Mouse (Mus musculus): Measurements from ENCODE around the gene Magoh. TPM values are rescaled to one million over a fixed set of nuclear protein-coding genes. Genes with fewer than 3 reads are reported as not detected.

The Magoh gene
- polyA plus RNA-seq (2012; rRNA removed) = 14.7 and 29.4 TPM in 2 replicates

GRCm38 (mm10) chr4:107879254-107880050 is at the start of gene Magoh:
Gene Magoh (plus strand): TSS chr4:107879755.
- WGBS = 2% methylated on average over 48 of the region's 48 CpGs
- peak; percentile 71 for TF ChIP-seq POLR2A (IDR thresholded peaks at IDR 0.05; ENCODE audit: low read depth, low read length)
- TF ChIP-seq CTCF (IDR thresholded peaks at IDR 0.05; ENCODE audit: extremely low read depth, insufficient read depth, insufficient read length, insufficient replicate concordance) = no peak

GRCm38 (mm10) chr4:107830189-107830588 is 49.4 kb upstream of the Magoh start:
- WGBS = 84% methylated on average over 10 of the region's 10 CpGs
- Histone ChIP-seq H3K27me3 (ENCODE audit: control insufficient read depth, insufficient read depth, low read length) (no peaks in the 10 kb centered on the region), H3K4me1 (ENCODE audit: control insufficient read depth, insufficient read depth, insufficient read length) (no peaks in the 10 kb centered on the region), H3K27ac (ENCODE audit: insufficient read depth, low read length) (no peak overlapping the region), H3K4me3 (ENCODE audit: extremely low read depth, insufficient read depth, insufficient read length) (no peak overlapping the region), H3K36me3 (ENCODE audit: control insufficient read depth, insufficient read depth, low read length) (no peaks in the 10 kb centered on the region)
- DNase-seq (ENCODE audit: low read depth in 1 of 2, low spot score in 2 of 2) = no peak
- TF ChIP-seq POLR2A (IDR thresholded peaks at IDR 0.05; ENCODE audit: low read depth, low read length) = no peak
- TF ChIP-seq CTCF (IDR thresholded peaks at IDR 0.05; ENCODE audit: extremely low read depth, insufficient read depth, insufficient read length, insufficient replicate concordance) = no peak

More at GRCm38 (mm10) chr4:107879254-107880050, at the start of gene Magoh:
- peak; percentile 93 to 95 for DNase-seq (ENCODE audit: low read depth in 1 of 2, low spot score in 2 of 2)
- peaks cover 5% of the 10 kb centered on the region; the same call in 1 of the 2 replicates for H3K4me1 ChIP-seq (ENCODE audit: control insufficient read depth, insufficient read depth, insufficient read length)
- H3K36me3 ChIP-seq (ENCODE audit: control insufficient read depth, insufficient read depth, low read length) = peaks cover 8% of the 10 kb centered on the region
- H3K27ac ChIP-seq (ENCODE audit: insufficient read depth, low read length) = peak within 1 kb of the TSS; percentile 73
- no peaks in the 10 kb centered on the region for H3K27me3 ChIP-seq (ENCODE audit: control insufficient read depth, insufficient read depth, low read length)
- peak within 1 kb of the TSS; percentile 89 for H3K4me3 ChIP-seq (ENCODE audit: extremely low read depth, insufficient read depth, insufficient read length)

- no peak for DNase-seq (ENCODE audit: low read depth in 1 of 2, low spot score in 2 of 2)
- Histone ChIP-seq H3K27me3 (ENCODE audit: control insufficient read depth, insufficient read depth, low read length) (no peaks in the 10 kb centered on the region), H3K36me3 (ENCODE audit: control insufficient read depth, insufficient read depth, low read length) (no peaks in the 10 kb centered on the region), H3K4me1 (ENCODE audit: control insufficient read depth, insufficient read depth, insufficient read length) (no peaks in the 10 kb centered on the region), H3K4me3 (ENCODE audit: extremely low read depth, insufficient read depth, insufficient read length) (no peak overlapping the region), H3K27ac (ENCODE audit: insufficient read depth, low read length) (no peak overlapping the region)
- WGBS = 92% methylated on average over 7 of the region's 7 CpGs
- TF ChIP-seq CTCF (IDR thresholded peaks at IDR 0.05; ENCODE audit: extremely low read depth, insufficient read depth, insufficient read length, insufficient replicate concordance) (no peak), POLR2A (IDR thresholded peaks at IDR 0.05; ENCODE audit: low read depth, low read length) (no peak)
Observed at GRCm38 (mm10) chr4:107830821-107831221, 48.7 kb upstream of the Magoh start.

GRCm38 (mm10) chr4:107831678-107832077 is 47.9 kb upstream of the Magoh start:
- Histone ChIP-seq H3K27ac (ENCODE audit: insufficient read depth, low read length) (no peak overlapping the region), H3K4me3 (ENCODE audit: extremely low read depth, insufficient read depth, insufficient read length) (no peak overlapping the region), H3K27me3 (ENCODE audit: control insufficient read depth, insufficient read depth, low read length) (no peaks in the 10 kb centered on the region), H3K36me3 (ENCODE audit: control insufficient read depth, insufficient read depth, low read length) (no peaks in the 10 kb centered on the region), H3K4me1 (ENCODE audit: control insufficient read depth, insufficient read depth, insufficient read length) (no peaks in the 10 kb centered on the region)
- DNase-seq (ENCODE audit: low read depth in 1 of 2, low spot score in 2 of 2) = no peak
- TF ChIP-seq POLR2A (IDR thresholded peaks at IDR 0.05; ENCODE audit: low read depth, low read length) (no peak), CTCF (IDR thresholded peaks at IDR 0.05; ENCODE audit: extremely low read depth, insufficient read depth, insufficient read length, insufficient replicate concordance) (no peak)
- WGBS = 93% methylated on average over 6 of the region's 6 CpGs

- DNase-seq (ENCODE audit: low read depth in 1 of 2, low spot score in 2 of 2) = no peak
- 90% methylated on average over 5 of the region's 5 CpGs for WGBS
- H3K4me1 ChIP-seq (ENCODE audit: control insufficient read depth, insufficient read depth, insufficient read length) = no peaks in the 10 kb centered on the region
- H3K27me3 ChIP-seq (ENCODE audit: control insufficient read depth, insufficient read depth, low read length) = no peaks in the 10 kb centered on the region
- TF ChIP-seq POLR2A (IDR thresholded peaks at IDR 0.05; ENCODE audit: low read depth, low read length) (no peak), CTCF (IDR thresholded peaks at IDR 0.05; ENCODE audit: extremely low read depth, insufficient read depth, insufficient read length, insufficient replicate concordance) (no peak)
- no peaks in the 10 kb centered on the region for H3K36me3 ChIP-seq (ENCODE audit: control insufficient read depth, insufficient read depth, low read length)
- H3K27ac ChIP-seq (ENCODE audit: insufficient read depth, low read length) = no peak overlapping the region
- H3K4me3 ChIP-seq (ENCODE audit: extremely low read depth, insufficient read depth, insufficient read length) = no peak overlapping the region
Observed at GRCm38 (mm10) chr4:107833525-107833924, 46.0 kb upstream of the Magoh start.

- Histone ChIP-seq H3K4me3 (ENCODE audit: extremely low read depth, insufficient read depth, insufficient read length) (no peak overlapping the region), H3K27ac (ENCODE audit: insufficient read depth, low read length) (no peak overlapping the region), H3K36me3 (ENCODE audit: control insufficient read depth, insufficient read depth, low read length) (no peaks in the 10 kb centered on the region), H3K4me1 (ENCODE audit: control insufficient read depth, insufficient read depth, insufficient read length) (no peaks in the 10 kb centered on the region), H3K27me3 (ENCODE audit: control insufficient read depth, insufficient read depth, low read length) (no peaks in the 10 kb centered on the region)
- no peak for DNase-seq (ENCODE audit: low read depth in 1 of 2, low spot score in 2 of 2)
- WGBS = 93% methylated on average over 22 of the region's 22 CpGs
- TF ChIP-seq POLR2A (IDR thresholded peaks at IDR 0.05; ENCODE audit: low read depth, low read length) (no peak), CTCF (IDR thresholded peaks at IDR 0.05; ENCODE audit: extremely low read depth, insufficient read depth, insufficient read length, insufficient replicate concordance) (no peak)
Observed at GRCm38 (mm10) chr4:107834643-107835314, 44.8 kb upstream of the Magoh start.

All from spleen, adult 2 months (tissue).